Mouse (Mus musculus): ENCODE measurements around the gene Tnf. TPM values are rescaled to one million over a fixed set of nuclear protein-coding genes. Genes with fewer than 3 reads are reported as not detected.

Tnf gene
- polyA plus RNA-seq, 1 experiment from 2014 or later = not detected

GRCm38 (mm10) chr17:35162730-35163129, 39.1 kb downstream of the Tnf start:
- H3K4me3 ChIP-seq = peak overlapping the region; percentile 97
- peaks cover 52% of the 10 kb centered on the region for H3K36me3 ChIP-seq
- DNase-seq (ENCODE audit: low spot score) = no peak
- H3K27ac ChIP-seq = peak overlapping the region; percentile 100
- H3K27me3 ChIP-seq (ENCODE audit: insufficient read depth, poor library complexity, severe bottlenecking) = no peaks in the 10 kb centered on the region
- no peaks in the 10 kb centered on the region for H3K9me3 ChIP-seq
- WGBS = 71% methylated on average over 12 of the region's 12 CpGs
- peaks cover 30% of the 10 kb centered on the region for H3K4me1 ChIP-seq (replicated peaks)

GRCm38 (mm10) chr17:35162121-35162520, 39.7 kb downstream of the Tnf start:
- no peaks in the 10 kb centered on the region for H3K9me3 ChIP-seq
- peak overlapping the region; percentile 97 for H3K4me3 ChIP-seq
- peaks cover 30% of the 10 kb centered on the region for H3K4me1 ChIP-seq (replicated peaks)
- H3K27ac ChIP-seq = no peak overlapping the region
- DNase-seq (ENCODE audit: low spot score) = no peak
- no peaks in the 10 kb centered on the region for H3K27me3 ChIP-seq (ENCODE audit: insufficient read depth, poor library complexity, severe bottlenecking)
- H3K36me3 ChIP-seq = peaks cover 58% of the 10 kb centered on the region
- 82% methylated on average over 14 of the region's 14 CpGs for WGBS

- no peak for DNase-seq (ENCODE audit: low spot score)
- Histone ChIP-seq H3K27me3 (ENCODE audit: insufficient read depth, poor library complexity, severe bottlenecking) (no peaks in the 10 kb centered on the region), H3K4me1 (replicated peaks) (peaks cover 28% of the 10 kb centered on the region), H3K4me3 (peak overlapping the region; percentile 97), H3K9me3 (no peaks in the 10 kb centered on the region), H3K36me3 (peaks cover 65% of the 10 kb centered on the region), H3K27ac (no peak overlapping the region)
- WGBS = 90% methylated on average over 11 of the region's 11 CpGs
Observed at GRCm38 (mm10) chr17:35161421-35161820, 40.4 kb downstream of the Tnf start.

GRCm38 (mm10) chr17:35159638-35160037, 42.2 kb downstream of the Tnf start:
- peaks cover 21% of the 10 kb centered on the region for H3K4me1 ChIP-seq (replicated peaks)
- no peak for DNase-seq (ENCODE audit: low spot score)
- no peak overlapping the region for H3K4me3 ChIP-seq
- H3K36me3 ChIP-seq = peaks cover 83% of the 10 kb centered on the region
- no peaks in the 10 kb centered on the region for H3K27me3 ChIP-seq (ENCODE audit: insufficient read depth, poor library complexity, severe bottlenecking)
- H3K27ac ChIP-seq = no peak overlapping the region
- H3K9me3 ChIP-seq = no peaks in the 10 kb centered on the region
- 87% methylated on average over 7 of the region's 7 CpGs for WGBS

- WGBS = 94% methylated on average over 16 of the region's 16 CpGs
- no peaks in the 10 kb centered on the region for H3K9me3 ChIP-seq
Observed at GRCm38 (mm10) chr17:35158850-35159593, 42.8 kb downstream of the Tnf start.

GRCm38 (mm10) chr17:35157661-35158175, 44.1 kb downstream of the Tnf start:
- Histone ChIP-seq H3K27me3 (ENCODE audit: insufficient read depth, poor library complexity, severe bottlenecking) (no peaks in the 10 kb centered on the region), H3K4me1 (replicated peaks) (peaks cover 12% of the 10 kb centered on the region), H3K36me3 (peaks cover 100% of the 10 kb centered on the region), H3K27ac (no peak overlapping the region), H3K4me3 (peak overlapping the region; percentile 1; the same call in 1 of the 2 replicates), H3K9me3 (no peaks in the 10 kb centered on the region)
- 94% methylated on average over 8 of the region's 8 CpGs for WGBS
- no peak for DNase-seq (ENCODE audit: low spot score)

More at GRCm38 (mm10) chr17:35158850-35159593, 42.8 kb downstream of the Tnf start:
- DNase-seq (ENCODE audit: low spot score) = no peak
- Histone ChIP-seq H3K4me3 (0 out of 2 replicates have a peak overlapping the region, but pooled peaks have one; percentile 1), H3K27me3 (ENCODE audit: insufficient read depth, poor library complexity, severe bottlenecking) (no peaks in the 10 kb centered on the region), H3K36me3 (peaks cover 89% of the 10 kb centered on the region), H3K27ac (no peak overlapping the region), H3K4me1 (replicated peaks) (peaks cover 21% of the 10 kb centered on the region)

- no peak for DNase-seq (ENCODE audit: low spot score)
- 94% methylated on average over 8 of the region's 8 CpGs for WGBS
- Histone ChIP-seq H3K36me3 (peaks cover 100% of the 10 kb centered on the region), H3K27me3 (ENCODE audit: insufficient read depth, poor library complexity, severe bottlenecking) (no peaks in the 10 kb centered on the region), H3K27ac (no peak overlapping the region), H3K4me1 (replicated peaks) (peaks cover 8% of the 10 kb centered on the region), H3K4me3 (no peak overlapping the region), H3K9me3 (no peaks in the 10 kb centered on the region)
Observed at GRCm38 (mm10) chr17:35157254-35157653, 44.6 kb downstream of the Tnf start.

- no peak overlapping the region; the same call in 1 of the 2 replicates for H3K4me3 ChIP-seq
- 92% methylated on average over 33 of the region's 33 CpGs for WGBS
- H3K9me3 ChIP-seq = no peaks in the 10 kb centered on the region
- no peak for DNase-seq (ENCODE audit: low spot score)
- no peak overlapping the region for H3K27ac ChIP-seq
- H3K4me1 ChIP-seq (replicated peaks) = peaks cover 1% of the 10 kb centered on the region; the same call in 1 of the 2 replicates
- H3K36me3 ChIP-seq = peaks cover 100% of the 10 kb centered on the region
- H3K27me3 ChIP-seq (ENCODE audit: insufficient read depth, poor library complexity, severe bottlenecking) = no peaks in the 10 kb centered on the region
Observed at GRCm38 (mm10) chr17:35156461-35157200, 45.2 kb downstream of the Tnf start.

- no peak overlapping the region for H3K4me3 ChIP-seq
Observed at GRCm38 (mm10) chr17:35155451-35155850, 46.4 kb downstream of the Tnf start.

GRCm38 (mm10) chr17:35154616-35155015, 47.2 kb downstream of the Tnf start:
- peaks cover 99% of the 10 kb centered on the region for H3K36me3 ChIP-seq
- WGBS = 84% methylated on average over 7 of the region's 7 CpGs
- no peak overlapping the region for H3K27ac ChIP-seq
- H3K4me3 ChIP-seq = no peak overlapping the region
- H3K9me3 ChIP-seq = no peaks in the 10 kb centered on the region
- no peaks in the 10 kb centered on the region for H3K4me1 ChIP-seq (replicated peaks)
- DNase-seq (ENCODE audit: low spot score) = no peak
- H3K27me3 ChIP-seq (ENCODE audit: insufficient read depth, poor library complexity, severe bottlenecking) = no peaks in the 10 kb centered on the region

More at GRCm38 (mm10) chr17:35155451-35155850, 46.4 kb downstream of the Tnf start:
- no peak for DNase-seq (ENCODE audit: low spot score)
- Histone ChIP-seq H3K36me3 (peaks cover 99% of the 10 kb centered on the region), H3K9me3 (no peaks in the 10 kb centered on the region), H3K4me1 (replicated peaks) (no peaks in the 10 kb centered on the region), H3K27me3 (ENCODE audit: insufficient read depth, poor library complexity, severe bottlenecking) (no peaks in the 10 kb centered on the region), H3K27ac (no peak overlapping the region)
- 92% methylated on average over 12 of the region's 12 CpGs for WGBS

- Histone ChIP-seq H3K4me1 (replicated peaks) (no peaks in the 10 kb centered on the region), H3K36me3 (peaks cover 99% of the 10 kb centered on the region), H3K27ac (no peak overlapping the region), H3K9me3 (no peaks in the 10 kb centered on the region), H3K27me3 (ENCODE audit: insufficient read depth, poor library complexity, severe bottlenecking) (no peaks in the 10 kb centered on the region), H3K4me3 (no peak overlapping the region)
- 85% methylated on average over 4 of the region's 4 CpGs for WGBS
- DNase-seq (ENCODE audit: low spot score) = no peak
Observed at GRCm38 (mm10) chr17:35153931-35154330, 47.9 kb downstream of the Tnf start.

GRCm38 (mm10) chr17:35153077-35153476, 48.7 kb downstream of the Tnf start:
- Histone ChIP-seq H3K27ac (no peak overlapping the region), H3K4me3 (no peak overlapping the region), H3K9me3 (no peaks in the 10 kb centered on the region), H3K27me3 (ENCODE audit: insufficient read depth, poor library complexity, severe bottlenecking) (no peaks in the 10 kb centered on the region), H3K36me3 (peaks cover 99% of the 10 kb centered on the region), H3K4me1 (replicated peaks) (no peaks in the 10 kb centered on the region)
- no peak for DNase-seq (ENCODE audit: low spot score)
- WGBS = 93% methylated on average over 9 of the region's 9 CpGs

GRCm38 (mm10) chr17:35152121-35152520, 49.7 kb downstream of the Tnf start:
- Histone ChIP-seq H3K36me3 (peaks cover 99% of the 10 kb centered on the region), H3K4me1 (replicated peaks) (no peaks in the 10 kb centered on the region), H3K27me3 (ENCODE audit: insufficient read depth, poor library complexity, severe bottlenecking) (no peaks in the 10 kb centered on the region), H3K4me3 (no peak overlapping the region), H3K9me3 (no peaks in the 10 kb centered on the region), H3K27ac (no peak overlapping the region)
- 96% methylated on average over 4 of the region's 4 CpGs for WGBS
- DNase-seq (ENCODE audit: low spot score) = no peak

All from hindbrain, embryonic 10.5 days (tissue).